Mouse (Mus musculus) urinary bladder, postnatal 10 days (tissue): ENCODE data around the gene Sv2c.

Experiments used
- DNase-seq: peaks from one replicate; pipeline ENCODE4 v3.0.0; 2022; ENCODE audit warnings: low spot score

Sv2c gene

GRCm38 (mm10) chr13:96052755-96053154 lies 79.6 kb downstream of the Sv2c start:
- DNase-seq = no peak

- DNase-seq = no peak
These were observed 87.0 kb downstream of the Sv2c start for GRCm38 (mm10) chr13:96045396-96045795.

GRCm38 (mm10) chr13:96040275-96041042 lies 91.9 kb downstream of the Sv2c start:
- no peak for DNase-seq

- DNase-seq = no peak
These were observed 92.8 kb downstream of the Sv2c start for GRCm38 (mm10) chr13:96039536-96039935.

GRCm38 (mm10) chr13:96030368-96031223 lies 101.8 kb downstream of the Sv2c start:
- DNase-seq = no peak

- no peak for DNase-seq
These were observed 108.5 kb downstream of the Sv2c start for GRCm38 (mm10) chr13:96023858-96024257.

GRCm38 (mm10) chr13:96015516-96015915 lies 116.9 kb downstream of the Sv2c start:
- no peak for DNase-seq

GRCm38 (mm10) chr13:96010861-96011511 lies 121.4 kb downstream of the Sv2c start:
- no peak for DNase-seq

- no peak for DNase-seq
These were observed 123.4 kb downstream of the Sv2c start for GRCm38 (mm10) chr13:96008975-96009374.

- DNase-seq = no peak
These were observed 124.2 kb downstream of the Sv2c start for GRCm38 (mm10) chr13:96008154-96008553.

- no peak for DNase-seq
These were observed 128.8 kb downstream of the Sv2c start for GRCm38 (mm10) chr13:96003539-96003938.

GRCm38 (mm10) chr13:96002475-96002874 lies 129.9 kb downstream of the Sv2c start:
- DNase-seq = no peak

- DNase-seq = no peak
These were observed 133.0 kb downstream of the Sv2c start for GRCm38 (mm10) chr13:95999396-95999795.

GRCm38 (mm10) chr13:95997294-95997693 lies 135.1 kb downstream of the Sv2c start:
- DNase-seq = no peak

GRCm38 (mm10) chr13:95994705-95995703 lies 137.4 kb downstream of the Sv2c start:
- no peak for DNase-seq

- DNase-seq = no peak
These were observed 144.2 kb downstream of the Sv2c start for GRCm38 (mm10) chr13:95988181-95988580.

- no peak for DNase-seq
These were observed 145.2 kb downstream of the Sv2c start for GRCm38 (mm10) chr13:95987147-95987546.

GRCm38 (mm10) chr13:95986375-95986774 lies 146.0 kb downstream of the Sv2c start:
- DNase-seq = no peak

- no peak for DNase-seq
These were observed 157.2 kb downstream of the Sv2c start for GRCm38 (mm10) chr13:95975225-95975624.

GRCm38 (mm10) chr13:95974106-95974505 lies 158.3 kb downstream of the Sv2c start:
- DNase-seq = no peak

- no peak for DNase-seq
These were observed 158.9 kb downstream of the Sv2c start for GRCm38 (mm10) chr13:95973368-95973958.
